Mouse (Mus musculus): ENCODE results near the gene Arid1b.

Gene Arid1b

DNA sequence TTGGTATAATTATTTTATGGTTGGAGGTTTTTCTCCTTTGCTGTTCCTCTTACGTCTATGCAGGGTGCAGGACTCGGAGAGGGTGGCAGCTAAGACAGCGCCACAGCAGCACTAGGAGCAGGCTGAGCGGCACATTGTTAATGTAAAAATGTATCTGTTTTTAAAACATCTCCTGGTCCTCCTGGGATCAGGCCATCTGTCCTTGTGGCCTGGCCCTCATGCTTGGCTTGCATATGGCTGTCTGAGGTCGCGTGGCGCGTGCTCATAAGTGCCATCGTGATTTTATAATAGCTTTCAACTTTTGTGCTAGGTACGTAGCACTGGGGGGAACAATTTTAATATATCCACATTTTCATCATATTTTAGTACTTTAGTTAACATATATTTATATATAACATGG lies 201.9 kb downstream of the Arid1b start:
- DNase-seq: no peak

DNA sequence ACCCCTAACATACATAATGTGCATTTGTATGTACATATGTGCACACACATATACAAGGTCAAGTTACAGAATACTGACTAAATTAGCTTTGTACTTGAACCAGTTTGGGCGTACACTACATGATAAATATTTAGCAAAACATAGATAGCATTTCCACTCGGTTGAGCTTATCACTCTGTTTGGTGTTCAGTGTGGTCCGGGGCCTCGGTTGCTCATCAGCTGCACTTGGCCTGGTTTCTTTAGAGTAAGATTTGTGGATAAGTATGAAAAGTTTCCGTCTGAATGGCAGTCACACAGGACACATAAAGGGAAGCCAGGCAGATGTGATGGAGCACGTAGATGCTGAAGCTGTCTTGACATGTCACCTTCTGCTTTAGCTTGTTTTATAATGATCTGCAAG lies 202.4 kb downstream of the Arid1b start:
- no peak for DNase-seq

GRCm38 (mm10) chr17:5197083-5197482 lies 203.0 kb downstream of the Arid1b start:
- no peak for DNase-seq

DNA sequence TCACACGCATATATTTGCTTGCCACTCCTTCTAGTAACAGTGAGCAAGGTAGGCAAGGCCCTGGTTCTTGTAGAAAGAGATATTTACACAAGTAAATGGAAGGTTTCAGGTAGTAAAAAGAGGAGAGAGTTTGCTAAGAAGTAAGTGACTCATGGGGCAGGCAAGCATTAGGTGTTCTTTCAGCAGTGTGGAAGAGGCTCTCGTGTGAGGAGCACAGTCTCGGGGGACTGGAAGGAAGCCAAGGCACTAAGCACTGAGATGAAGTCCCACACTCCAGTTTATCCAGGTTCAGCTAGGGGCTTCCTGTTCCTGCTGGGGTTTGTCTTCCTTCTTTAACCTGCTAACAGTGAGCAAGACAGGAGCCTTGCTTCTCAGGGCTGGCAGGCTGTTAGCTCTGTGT lies 203.6 kb downstream of the Arid1b start:
- no peak for DNase-seq

DNA sequence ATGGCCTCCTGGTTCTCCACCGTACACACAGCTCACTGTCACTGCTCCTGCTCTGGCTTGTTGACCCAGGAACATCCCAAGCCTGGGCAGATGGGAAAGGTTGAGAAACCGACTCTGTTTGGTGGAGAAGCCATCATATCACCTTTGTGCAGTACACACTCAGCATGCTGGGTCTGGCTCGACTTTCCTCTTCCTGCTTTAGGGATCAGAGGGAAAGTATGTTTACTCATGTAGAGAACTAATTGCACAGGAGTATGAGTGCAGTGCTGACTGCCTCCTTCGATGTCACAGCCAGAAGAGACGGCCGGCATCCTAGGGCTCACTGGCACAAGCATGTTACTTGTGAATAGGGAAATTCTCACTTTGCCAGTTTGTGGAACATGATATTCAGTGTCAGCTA lies 204.1 kb downstream of the Arid1b start:
- DNase-seq: no peak

DNA sequence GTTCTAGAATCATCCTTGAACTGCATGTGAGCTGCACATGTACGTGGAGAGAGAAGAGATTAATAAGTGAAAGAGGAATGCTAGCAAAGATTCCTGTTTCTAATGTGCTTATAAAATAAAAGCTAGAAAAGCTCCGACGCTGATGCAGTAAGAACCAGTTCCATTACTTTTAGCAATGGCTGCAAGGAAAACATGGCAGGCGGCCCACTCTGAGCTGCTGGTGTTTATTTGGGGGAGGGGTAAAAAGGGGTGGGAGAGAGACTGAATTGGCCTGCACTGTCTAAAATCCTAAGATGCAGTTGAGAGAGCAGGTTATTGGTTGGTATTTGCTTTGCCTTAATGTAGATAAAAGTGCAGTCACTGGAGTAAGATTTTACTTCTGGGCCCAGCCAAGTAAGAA lies 204.7 kb downstream of the Arid1b start:
- DNase-seq: no peak

DNA sequence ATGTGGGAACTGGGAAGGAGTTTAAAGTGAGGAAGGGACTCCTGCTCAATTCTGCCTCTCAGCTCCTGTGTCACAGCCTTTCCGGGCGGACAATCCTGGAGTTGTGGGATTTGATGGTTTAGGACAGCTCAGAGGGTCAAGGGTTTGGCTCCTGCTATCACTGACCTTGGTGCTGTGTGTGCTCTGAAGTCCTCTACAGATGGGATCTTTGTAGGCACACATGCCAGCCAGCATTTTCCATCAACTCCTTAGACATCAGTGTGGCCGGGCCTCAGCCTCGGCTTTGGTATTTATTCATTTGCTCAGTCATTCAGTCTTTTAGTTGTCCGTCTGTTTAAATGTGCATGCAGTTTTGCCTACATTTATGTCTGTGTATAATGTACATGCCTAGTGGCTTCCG lies 206.5 kb downstream of the Arid1b start:
- no peak for DNase-seq

GRCm38 (mm10) chr17:5201859-5202598 lies 207.9 kb downstream of the Arid1b start:
- peak; percentile 73 for DNase-seq

DNA sequence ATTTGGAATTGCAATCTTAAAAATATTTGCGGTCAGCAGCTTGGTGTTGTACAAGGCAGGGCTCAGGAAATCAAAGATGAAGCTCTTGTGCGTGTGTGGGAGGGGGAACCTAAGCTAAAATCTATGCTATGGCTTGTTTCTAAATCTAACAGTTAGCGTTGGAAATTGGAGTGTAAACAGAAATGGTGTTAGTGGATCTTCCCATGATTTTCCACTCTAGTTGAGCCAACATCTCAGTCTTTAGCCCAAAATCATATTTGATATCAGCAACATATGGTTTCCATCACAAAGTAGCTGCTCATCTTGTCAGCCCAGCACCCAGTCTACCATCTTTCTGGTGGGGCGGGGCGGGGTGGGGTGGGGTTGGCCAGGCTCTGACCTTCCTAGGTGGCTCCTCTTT lies 208.6 kb downstream of the Arid1b start:
- DNase-seq: no peak

DNA sequence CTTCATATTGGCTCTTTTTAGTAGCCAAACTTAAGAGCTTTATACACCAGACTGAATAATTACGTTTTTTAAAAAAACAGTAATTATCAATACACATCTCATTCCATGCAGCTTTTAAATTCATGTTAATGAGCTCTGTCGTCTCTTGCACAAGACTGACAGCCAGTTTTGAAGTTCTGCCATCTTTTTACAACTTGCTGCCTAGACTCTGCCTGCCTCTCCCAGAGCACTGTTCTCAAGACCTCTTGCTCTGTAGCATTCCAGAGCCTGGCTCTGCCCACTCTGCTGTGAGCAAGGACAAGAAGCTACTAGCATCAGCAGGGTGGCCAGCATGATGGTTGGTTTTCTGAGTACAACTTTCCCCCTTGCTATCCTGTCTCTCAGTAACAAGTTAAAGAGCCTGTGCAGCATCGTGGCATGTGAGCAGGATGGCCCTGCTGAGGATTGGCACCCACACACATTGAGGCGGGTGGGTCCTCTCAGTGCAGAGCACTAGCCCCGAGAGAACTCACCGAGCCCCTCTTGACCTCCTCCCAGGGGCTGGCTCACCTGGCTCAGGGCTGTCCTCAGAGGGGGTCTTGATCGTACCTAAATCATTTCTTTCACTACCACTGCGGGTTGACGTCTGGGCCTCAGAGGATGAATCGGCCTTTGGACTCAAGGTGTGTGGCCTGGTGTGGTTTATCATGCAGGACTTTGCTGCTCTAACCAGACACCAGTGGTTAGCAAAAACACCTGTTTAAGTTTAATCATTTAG lies 209.4 kb downstream of the Arid1b start:
- DNase-seq: no peak

- DNase-seq: no peak
Observed at GRCm38 (mm10) chr17:5204103-5204665, 210.1 kb downstream of the Arid1b start.

DNA sequence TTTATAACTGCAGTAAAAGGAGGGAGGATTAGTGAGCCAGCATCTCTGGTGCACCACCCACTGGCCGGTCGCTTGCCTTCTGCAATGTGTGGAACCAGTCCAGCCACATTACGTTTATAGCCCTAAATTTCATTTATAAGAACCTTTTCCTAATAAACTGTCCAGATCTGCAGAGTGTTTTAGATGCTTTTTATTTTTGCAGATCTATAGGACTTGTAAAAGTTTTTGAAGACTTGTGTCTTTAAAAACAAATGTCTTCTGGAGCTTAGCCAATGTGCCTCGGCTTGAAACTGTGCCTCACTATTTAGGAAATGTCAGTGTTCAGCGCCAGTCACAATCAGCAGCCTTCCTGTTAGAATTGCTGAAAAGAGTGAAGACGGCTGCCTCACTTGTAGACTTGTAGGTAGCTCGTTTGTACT lies 211.0 kb downstream of the Arid1b start:
- no peak for DNase-seq

DNA sequence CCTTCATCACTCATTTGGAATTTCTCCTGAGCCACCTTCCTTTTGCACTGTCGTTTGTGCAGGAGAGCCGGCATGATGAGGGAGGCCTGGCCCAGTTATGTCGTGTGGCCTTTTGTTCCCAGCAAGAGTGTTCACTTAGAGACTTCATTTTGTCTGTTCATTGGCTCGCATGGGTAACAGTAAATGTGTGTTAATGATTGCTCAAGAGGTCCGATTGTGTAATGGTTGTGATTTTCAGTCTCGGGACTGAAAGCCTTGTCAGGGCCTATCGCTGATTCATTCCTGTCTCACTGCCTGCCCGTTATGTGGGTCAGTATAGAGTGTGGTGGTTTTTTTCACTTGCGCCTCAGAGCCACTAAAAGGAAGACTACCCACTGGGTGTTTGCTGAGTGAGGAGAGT lies 212.6 kb downstream of the Arid1b start:
- DNase-seq: no peak

GRCm38 (mm10) chr17:5207881-5208280 lies 213.7 kb downstream of the Arid1b start:
- DNase-seq: no peak

DNA sequence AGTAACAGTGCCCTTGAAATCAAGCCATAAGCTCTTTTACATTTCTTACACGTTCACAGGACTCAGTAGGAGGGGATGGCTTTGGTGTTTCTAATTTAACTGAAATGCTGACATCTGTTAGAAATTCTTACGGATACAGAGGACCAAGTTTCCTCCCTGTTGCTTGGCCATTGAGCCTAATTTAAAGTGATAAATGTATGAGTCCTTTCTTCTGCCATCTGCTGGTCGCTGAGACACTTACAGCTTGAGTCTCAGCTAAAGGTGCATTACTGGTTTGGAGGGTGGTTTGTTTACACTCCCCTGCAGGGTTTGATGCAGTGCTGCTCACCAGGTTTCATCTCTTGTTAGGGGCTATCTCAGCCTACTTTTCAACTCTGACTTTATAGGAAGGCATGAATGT lies 214.2 kb downstream of the Arid1b start:
- peak; percentile 43 for DNase-seq

DNA sequence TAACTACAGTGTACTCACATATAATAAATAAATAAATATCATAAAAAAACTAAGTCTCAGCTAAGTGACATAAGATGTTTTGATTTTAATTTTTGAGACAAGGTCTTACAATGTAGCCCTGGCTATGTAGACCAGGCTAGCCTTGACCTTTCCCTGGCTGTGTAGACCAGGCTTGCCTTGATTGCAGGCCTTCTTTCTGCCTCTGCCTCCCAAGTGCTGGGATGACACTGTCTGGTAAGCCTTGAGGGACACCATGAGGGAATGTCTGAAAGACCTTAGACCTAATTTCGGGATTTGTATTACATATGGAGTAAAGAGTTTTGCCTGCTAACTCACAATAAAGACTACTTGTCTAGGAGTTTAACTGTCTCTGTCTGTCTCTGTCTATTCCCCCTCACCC lies 214.9 kb downstream of the Arid1b start:
- no peak for DNase-seq

GRCm38 (mm10) chr17:5210101-5210727 lies 216.1 kb downstream of the Arid1b start:
- DNase-seq: no peak

DNA sequence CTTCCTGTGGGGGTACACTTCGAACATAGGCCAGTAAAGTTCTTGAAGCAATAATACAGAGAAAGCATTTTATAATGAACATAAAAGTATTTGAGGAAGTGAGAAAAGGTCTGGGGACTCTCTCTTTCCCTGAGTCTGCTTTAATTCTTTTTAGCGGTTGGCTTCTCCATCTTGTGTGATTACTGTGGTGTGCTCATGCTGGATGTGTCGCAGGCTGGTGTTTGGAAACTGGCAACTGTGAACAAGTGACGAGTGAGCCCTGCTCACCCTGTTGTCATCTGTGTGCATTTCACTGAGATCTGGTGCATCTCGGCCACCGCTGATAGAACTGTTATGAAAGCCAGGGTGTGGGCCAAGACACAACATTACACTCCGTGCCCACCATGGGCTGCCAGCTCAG lies 216.8 kb downstream of the Arid1b start:
- no peak for DNase-seq

DNA sequence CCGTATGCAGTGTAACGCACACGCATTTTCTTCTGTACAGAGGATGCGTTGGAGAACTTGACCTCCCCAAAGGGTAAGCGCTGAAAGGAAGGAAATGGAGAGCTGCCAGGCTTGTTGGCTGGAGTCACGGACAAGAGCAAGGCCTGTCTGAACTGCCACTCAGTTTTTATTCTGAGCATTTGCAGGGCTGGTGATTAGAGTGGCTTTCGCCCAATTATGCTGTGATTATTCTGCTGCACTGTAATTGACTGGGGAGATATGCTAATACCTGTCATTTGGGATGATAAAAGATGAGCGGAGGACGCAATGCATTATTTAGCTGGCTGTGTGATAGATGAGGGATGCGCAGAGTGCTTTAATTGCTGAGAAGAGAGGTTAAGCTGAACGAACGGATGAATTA lies 218.0 kb downstream of the Arid1b start:
- no peak for DNase-seq

DNA sequence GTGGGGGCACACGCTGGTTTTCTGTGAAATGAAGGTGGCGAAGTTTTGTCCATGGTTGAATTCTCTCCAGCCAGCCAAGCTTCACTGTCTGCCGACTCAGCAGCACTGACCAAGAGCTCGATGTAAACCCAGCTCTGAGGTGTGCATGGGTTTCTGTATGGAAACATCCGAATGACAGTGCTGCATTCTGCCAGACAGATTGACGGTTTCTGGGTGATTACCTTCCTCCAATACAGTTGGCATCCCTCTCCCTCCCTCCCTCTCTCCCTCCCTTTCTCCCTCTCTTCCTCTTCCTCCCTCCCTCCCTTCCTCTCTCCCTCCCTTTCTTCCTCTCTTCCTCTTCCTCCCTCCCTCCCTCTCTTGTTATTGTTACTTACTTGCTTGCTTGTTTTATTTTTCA lies 219.3 kb downstream of the Arid1b start:
- DNase-seq: no peak

GRCm38 (mm10) chr17:5215352-5215751 lies 221.2 kb downstream of the Arid1b start:
- DNase-seq: no peak

- no peak for DNase-seq
Observed at GRCm38 (mm10) chr17:5216965-5217546, 222.9 kb downstream of the Arid1b start.
